Mouse (Mus musculus) left cerebral cortex, postnatal 4 days (tissue): ENCODE data around the gene Gm38431. TPM values are rescaled to one million over a fixed set of nuclear protein-coding genes. Genes with fewer than 3 reads are reported as not detected.

ENCODE experiments used
- DNase-seq: peaks from one replicate; pipeline ENCODE4 v3.0.0-alpha.2; 2022
- intact Hi-C: fragments of 180-260 bp; cut with DNase I; formaldehyde crosslinking; loops from one replicate; pipeline ENCODE4 v1.15.1; 2025
- total RNA-seq, 2 experiments: library from RNA; stranded (reverse); gene quantifications; 2 replicates each; pipeline ENCODE4 v1.2.3; 2021

Gene Gm38431
- total RNA-seq, 2 experiments from 2014 or later, result 3.3 to 4.1 TPM

DNA sequence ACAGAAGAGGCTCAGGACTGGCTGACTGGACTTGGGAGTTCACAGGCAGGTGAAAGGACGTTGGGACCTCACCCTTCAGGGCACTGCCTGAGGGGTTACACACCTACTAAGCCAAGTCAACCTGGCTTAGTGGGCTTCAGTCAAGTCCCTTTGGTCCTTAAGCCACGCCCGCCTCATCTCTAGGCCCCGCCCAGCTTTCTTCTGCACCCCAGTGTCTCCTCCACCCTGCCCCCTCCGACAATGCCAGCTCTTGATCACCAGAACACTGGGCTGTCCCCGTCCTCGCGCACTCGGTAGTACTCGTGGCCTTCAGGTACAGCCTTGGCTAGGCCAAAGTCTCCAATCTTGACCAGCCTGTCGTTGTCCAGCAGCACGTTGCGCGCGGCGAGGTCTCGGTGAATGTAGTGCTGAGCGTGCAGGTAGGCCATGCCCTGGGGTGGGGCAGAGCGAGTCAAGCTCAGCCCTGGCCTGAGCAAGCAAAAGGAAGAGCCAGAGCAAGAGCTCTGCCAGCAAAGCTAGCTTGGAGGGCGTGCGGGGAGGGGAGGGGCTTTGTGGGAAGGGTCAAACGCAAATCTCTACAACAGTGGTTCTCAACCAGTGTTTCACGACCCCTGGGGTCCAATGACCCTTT is 15.9 kb upstream of the Gm38431 start:
- intact Hi-C loops, result no loop called here
- DNase-seq, result no peak

DNA sequence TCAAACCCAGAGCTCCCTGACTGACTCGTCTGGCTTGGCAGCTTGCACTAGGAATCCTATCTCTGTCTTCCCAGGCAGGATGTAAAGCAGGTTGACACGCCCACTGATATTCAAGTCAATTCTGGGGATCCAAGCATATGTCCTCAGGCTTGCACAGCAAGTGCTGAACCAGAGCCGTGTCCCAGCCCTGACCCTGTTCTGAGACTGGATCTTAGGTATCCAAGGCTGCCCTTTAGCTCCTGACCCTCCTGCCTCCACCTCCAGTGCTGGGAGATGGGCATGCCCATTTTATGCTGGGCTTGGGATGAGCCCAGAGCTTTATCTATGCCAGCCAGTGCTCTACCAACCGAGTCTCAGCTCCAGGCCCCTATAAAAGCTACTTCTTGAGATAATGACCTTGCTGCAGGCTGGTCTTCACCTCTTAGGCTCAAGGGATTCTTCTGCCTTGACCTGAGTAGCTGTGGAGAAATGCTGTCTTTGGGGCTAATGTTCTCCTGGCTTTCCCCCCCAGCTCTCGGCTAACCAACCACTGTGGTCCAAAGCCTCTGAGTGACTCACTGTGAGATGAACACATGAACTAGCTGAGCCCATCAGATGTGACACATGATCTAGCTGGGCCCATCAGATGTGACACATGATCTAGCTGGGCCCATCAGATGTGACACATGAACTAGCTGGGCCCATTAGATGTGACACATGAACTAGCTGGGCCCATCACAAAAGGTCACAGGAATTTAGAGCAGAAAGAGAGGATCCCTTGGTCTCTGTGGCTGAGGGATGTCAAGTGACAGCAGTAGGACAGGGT is 14.2 kb upstream of the Gm38431 start:
- intact Hi-C loops, result no loop called here

DNA sequence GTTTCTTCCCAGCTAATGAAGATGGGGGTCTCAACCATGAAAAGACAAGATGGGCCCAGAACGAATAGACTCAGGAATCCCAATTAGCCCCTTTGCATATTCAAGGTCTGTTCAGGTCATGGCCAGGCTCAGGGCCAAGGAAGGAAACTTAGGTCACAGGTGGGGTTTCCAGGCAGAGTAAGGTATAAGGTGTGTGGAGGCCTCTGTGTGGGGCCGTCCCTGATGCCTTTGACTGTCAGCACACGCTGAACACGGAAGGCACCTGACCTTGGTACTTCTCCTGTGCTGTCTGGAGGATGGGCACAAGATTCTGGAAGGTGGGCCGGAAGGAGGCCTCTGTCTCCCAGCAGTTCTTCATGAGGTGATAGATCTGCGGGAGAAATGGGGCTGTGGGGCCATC is 13.0 kb upstream of the Gm38431 start:
- DNase-seq, result no peak
- intact Hi-C loops, result no loop called here

More for the DNA sequence above, 14.2 kb upstream of the Gm38431 start:
- DNase-seq, result no peak

DNA sequence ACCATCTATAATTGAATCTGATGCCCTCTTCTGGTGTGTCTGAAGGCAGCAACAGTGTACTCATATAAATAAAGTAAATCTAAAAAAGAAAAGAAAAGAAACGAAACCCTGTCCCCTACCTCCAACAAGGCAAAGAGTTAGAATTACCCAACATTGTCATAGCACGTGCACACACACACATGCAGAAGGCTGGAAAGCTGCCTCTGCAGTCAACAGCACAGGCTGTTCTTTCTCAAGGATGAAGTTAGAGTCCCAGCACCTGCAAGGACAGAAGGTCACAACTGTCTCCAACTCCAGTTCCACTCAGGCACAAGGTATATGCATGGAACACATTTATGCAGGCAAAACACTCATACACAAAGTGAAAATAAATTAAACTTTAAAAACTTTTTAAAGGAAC is 10.3 kb upstream of the Gm38431 start:
- no peak for DNase-seq
- intact Hi-C loops, result no loop called here

DNA sequence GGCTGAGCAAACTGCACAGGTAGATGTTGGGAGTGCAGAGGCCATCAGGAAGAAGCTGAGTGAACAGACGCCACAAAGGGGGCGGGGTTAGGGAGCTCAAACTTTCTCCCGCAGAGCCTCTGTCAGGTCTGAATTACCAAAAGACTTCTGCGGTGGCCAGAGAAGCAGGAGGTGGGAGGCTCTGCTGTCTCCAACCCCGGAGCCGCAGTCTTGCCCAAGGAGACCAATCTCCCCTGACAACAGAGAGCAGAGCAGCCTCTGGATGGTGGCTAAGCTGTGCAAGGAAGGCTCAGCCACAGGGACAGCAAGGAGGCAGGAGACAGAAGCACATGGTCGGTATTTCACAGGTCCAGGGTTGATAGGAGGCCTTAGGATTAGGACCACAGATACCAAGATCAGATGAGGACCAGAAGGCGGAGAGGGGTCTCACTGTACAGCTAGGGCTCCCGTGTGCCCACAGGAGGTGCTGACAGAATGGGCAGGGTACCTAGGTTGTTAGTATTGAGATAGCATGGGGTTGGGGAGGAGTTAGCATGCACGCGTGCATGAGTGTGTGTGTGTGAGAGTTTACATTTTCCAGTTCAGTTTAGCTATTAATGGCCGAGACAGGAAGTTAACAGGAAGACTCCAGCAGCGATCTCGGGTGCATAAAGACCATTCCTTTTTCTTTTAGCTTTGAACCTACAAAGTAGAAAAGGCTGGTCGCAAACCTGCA is 8.8 kb upstream of the Gm38431 start:
- intact Hi-C loops, result no loop called here
- DNase-seq, result no peak

DNA sequence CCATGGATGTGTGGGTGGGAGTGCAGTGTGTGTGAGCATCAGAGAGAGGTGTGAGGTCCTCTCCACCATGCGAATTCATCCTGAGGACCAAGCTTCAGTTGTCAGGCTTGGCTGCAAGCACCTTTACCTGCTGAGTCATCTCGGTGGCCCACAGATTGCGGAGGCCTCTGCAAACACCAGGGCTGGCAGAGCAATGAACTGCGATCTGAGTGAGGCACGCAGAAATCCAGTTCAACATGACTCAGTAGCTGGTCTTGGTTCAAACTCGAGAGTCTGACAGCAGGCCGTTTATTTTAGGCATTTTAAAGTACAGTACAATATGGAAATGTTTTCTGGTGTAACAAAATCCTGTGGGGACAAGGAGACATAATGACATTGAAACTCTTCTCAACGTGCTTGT is 6.0 kb upstream of the Gm38431 start:
- intact Hi-C loops, result no loop called here
- DNase-seq, result no peak

DNA sequence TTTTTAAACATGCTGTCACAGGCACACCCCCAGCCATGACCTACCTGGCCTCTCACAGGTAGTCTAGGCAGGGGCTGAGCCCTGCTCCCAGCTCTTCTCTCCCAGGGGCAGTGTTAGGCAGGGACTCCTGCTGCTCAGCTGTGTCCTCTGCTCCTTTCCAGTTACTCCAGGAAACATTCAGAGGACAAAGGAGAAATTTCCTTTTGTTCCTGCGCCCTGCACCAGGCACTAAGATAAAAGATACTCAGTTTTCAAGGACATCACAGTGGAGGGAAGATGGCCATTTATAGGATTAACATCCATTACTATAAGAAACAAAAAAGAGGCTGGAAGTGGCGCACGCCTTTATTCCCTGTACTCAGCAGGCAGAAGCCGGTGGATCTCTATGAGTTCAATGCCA is 4.2 kb upstream of the Gm38431 start:
- intact Hi-C loops, result no loop called here
- DNase-seq, result no peak

DNA sequence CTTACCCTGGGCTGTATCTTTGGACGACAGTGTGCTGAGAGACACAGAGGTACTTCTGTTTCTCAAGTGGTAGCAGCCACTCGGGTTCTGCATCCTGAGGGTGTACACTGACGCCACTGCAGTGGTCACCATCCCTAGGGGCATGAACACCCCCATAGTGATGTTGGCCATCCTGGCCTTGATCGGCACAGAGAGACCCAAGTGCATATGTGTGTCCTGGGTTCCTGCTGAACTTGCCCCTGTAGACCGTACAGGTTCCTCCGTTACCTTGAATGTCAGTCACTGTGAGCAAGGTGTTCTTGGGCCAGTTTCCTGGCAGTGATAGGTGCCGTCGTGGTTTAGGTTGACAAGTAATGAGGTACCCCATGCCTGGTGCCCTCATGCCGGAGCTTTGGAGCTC is 1.6 kb upstream of the Gm38431 start:
- intact Hi-C loops, result no loop called here
- no peak for DNase-seq

DNA sequence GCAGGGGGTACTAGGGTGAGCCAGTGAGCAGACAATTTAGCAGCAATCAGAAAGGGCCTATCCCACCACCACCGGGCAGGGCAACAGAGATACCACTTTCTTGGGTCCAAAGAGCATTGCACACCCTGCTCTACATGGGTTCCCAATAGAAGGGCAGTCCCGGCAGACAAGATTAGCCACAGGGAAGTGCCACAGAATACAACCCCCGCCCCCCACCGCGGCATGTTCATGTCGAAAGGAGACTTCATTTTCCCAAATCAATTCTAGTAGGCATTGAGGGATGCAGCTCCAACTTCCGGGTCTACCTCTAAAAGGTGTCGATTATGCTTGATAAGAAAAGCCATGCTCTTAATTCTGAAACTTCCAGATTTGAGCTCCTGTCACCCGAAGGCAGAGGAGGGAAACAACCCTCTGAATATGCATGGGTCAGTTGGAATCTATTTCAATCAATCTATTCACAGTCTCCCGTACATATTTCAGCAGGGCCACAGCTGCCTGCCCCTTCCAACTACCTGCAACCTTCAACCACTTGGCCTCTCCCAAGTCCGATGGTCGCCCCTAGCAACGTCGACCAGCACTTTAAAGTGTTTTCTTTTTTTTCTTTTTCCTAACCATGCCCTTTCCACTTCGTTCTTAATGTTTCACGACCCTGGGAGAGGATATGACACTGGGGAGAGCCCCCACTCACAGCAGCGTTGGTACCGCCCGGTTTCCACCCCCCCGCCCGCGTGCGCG is 658 bp downstream of the Gm38431 start:
- DNase-seq, result no peak
- intact Hi-C loops, result no loop called here

DNA sequence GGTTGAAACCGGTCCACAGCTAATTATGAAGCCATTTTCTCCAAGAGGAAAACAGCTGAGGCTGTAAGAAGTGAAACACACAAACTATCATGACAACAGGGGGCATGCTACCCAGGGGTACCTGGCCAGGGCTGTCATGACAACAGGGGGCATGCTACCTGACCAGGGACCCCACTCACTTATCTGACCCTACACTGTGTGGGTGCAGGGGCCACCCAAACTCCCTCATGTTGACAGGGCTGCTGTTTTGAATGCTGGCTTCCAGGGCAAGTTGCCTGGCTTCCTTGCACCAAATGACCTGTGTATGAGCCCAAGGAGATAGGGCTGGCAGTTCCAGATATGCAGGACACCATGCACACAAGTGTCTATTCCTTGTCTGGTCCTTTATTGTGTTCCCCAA is 1.3 kb downstream of the Gm38431 start:
- no peak for DNase-seq
- intact Hi-C loops, result no loop called here

DNA sequence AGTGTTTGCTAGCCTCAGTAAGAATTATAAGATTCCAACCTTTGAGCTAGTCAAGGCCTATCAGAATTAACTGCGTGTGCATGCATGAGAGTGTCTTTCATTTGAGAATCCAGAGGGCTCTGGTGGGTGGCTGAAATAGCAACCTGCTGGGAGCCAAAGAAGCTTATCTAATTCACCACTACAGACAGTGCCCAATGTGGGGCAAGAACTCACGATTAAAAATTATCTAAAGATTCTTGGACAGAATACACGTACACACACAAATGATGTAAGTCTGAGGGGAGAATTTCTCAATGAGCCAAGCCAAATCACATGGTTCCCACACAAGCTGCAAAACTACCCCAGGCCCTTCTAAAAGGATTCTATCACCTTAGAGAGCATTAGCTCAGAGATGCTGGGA is 8.5 kb downstream of the Gm38431 start:
- DNase-seq, result no peak
- intact Hi-C loops, result no loop called here

DNA sequence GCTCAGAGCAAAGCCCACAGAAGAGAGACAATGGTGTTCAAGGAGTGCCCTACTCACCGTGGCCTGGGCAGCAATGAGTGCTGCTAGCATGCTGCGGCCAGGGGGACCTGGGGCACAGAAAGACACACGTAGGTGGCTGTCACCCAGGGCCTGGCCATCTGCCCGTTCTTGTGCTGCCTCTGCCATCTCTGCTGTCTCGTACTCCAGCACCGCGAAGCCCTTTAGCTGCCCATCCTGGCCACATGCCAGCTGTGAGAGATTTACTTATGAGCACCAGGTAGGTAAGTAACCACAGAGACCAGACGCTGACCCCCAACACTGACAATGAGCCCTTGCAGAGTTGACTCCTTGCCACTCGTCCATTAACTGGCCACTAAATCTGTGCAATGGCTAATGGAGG is 10.7 kb downstream of the Gm38431 start:
- DNase-seq, result no peak
- intact Hi-C loops, result no loop called here

DNA sequence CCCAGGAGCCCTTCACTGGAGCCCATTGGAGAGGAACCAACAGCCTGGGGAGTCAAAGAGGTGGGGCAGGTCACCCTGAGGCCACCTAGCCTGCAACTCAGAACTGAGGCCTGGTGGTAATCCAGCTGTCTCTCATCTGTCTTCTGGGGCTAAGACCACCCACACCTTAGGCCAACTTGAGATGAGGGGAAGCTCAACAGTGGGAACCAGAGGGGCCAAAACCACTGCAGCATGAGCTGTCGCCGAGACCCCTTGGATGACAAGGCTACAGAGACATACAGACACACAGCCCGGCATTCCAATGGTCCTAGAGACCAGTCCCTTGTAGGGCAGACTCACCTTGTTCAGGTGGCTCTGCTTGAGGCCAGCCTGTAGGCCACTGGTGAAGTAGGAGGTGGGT is 16.2 kb downstream of the Gm38431 start:
- intact Hi-C loops, result no loop called here
- no peak for DNase-seq

DNA sequence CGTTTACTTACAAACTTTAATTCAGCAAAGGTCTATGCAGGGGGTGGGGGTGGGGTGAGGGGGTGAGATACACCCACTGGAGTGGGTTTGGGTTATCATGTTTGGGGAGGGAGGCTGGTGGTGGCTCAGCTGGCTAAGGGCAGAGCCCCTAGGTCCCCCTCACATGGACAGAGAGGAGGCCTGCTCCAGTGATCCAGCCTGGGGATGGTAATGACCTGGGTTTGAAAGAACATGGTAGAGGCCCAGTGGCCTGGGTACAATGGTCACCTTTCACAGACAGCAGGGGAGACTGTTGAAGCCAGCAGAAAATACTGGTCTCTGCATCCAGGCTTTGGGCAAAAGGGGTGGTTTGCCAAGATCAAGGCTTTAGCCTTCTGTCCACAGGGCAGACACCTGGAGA is 17.6 kb downstream of the Gm38431 start:
- intact Hi-C loops, result no loop called here

DNA sequence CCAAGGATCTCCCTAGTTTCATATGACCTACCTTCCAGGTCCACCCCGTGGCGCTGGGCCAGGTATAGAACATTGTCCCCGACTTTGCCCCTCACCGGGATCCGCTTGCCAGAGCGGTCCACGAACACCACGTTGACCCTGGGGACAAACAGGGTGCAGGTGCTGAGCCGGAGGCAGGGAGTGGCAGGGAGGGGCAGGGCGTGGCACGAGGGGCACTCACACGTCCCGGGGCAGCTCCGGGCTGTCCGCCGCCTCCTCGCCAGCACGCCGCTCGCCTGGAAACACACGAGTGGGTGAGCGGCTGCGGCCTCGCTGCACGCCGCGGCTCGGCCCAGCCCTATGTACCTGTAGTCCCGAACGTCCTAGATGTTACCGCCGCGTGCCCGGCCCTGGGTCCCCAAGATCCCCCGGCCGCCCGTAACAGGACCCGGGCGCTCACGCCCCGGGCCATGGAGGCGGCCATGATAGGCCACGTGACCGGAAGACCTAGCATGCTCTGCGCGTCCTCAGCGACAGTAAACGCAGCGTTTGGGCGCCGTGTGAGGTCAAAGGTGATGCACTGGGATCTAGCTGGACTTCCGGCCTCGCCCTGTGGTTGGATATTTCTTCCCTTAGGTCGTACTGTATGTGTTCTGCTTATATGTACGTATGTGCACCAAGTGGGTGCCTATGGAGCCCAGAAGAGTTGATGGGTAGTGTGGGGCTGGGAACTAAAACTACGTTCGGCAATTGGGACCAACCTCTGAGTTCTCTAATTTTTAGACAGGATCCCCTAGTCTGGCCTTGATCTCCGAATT is 18.6 kb downstream of the Gm38431 start, which contains the start of the genes Gm49373 and Fdx1l:
Gene Gm49373 (minus strand): TSS at position 53 of the 797 bp plus-strand sequence.
Gene Fdx1l (minus strand): TSS at position 571 of the 797 bp plus-strand sequence.
- peak; percentile 92 for DNase-seq
- intact Hi-C loops, result no loop called here

More for the DNA sequence above, 17.6 kb downstream of the Gm38431 start:
- DNase-seq, result no peak

DNA sequence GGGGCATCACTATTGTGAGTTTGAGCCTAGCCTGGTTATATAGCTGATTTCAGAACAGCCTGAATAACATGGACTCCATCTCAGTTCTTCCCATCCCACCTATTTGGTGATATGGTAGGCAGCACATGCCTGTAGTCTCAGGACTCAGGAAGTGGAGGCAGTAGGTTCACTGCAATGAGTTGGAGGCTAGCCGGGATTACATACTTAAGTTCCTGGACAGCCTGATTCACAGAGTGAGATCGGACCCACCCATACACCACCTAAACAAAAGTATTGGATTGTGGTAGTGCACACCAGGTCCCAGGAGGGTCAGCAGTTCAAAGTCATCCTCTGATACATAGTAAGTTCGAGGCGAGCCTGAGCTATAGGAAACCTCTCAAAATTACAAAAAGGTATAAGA is 19.2 kb downstream of the Gm38431 start:
- no peak for DNase-seq

DNA sequence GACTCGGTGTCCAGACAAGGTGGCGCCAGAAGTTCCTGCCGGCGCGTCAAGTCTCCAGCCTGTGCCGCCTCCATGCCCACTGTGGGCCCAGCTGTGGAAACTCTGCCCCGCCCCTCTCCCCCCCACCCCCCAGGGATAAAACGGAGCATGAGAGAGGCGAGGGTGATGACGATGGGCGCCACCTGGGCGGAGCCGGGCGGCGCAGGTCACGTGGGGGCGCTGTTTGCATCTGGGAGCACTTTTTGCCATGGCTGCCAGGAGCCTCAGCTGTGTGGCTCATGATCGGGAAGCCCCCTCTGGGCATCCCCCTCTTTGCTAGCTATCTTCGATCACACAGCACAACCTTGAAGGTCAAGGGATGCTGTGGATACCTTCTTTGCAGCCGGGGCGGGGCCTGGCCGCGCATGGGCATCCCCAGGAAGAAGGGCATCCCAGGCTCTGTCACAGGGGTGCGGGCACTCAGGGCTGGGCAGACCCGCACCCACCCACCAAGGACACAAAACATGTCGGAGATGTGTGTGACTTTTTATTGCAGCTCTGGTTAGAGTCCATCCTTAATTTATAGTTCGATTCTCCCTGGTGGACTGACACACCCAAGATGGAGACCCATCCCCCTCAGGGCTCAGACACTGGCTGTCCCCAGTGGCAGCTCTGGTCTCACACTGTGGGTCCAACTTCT is 24.7 kb downstream of the Gm38431 start, which contains the start of gene Zglp1:
Gene Zglp1 (minus strand): TSS at position 88 of the 679 bp plus-strand sequence.
- DNase-seq, result no peak
- intact Hi-C loops, result no loop called here

More for the DNA sequence above, 19.2 kb downstream of the Gm38431 start:
- intact Hi-C loops, result no loop called here

DNA sequence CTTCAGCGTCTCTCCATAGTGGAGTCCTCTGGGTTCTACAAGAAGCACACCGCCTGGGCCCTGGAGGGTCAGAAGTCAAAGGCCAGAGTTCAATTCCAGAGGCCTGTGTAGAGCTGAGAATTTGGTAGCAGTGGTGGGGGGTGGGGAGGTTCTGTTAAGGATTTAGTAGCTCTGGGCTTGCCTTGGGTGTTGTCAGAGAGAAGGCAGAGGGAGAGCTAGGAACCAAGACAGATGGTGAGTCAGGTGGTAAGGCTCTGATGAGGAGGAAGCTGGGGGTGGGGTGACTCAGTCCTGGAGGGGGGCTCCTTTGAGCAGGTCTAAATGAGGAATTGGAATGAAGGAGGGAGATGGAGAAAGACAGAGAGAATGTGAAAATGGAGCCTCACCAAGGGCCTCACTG is 28.9 kb downstream of the Gm38431 start:
- DNase-seq, result no peak
- intact Hi-C loops, result no loop called here

DNA sequence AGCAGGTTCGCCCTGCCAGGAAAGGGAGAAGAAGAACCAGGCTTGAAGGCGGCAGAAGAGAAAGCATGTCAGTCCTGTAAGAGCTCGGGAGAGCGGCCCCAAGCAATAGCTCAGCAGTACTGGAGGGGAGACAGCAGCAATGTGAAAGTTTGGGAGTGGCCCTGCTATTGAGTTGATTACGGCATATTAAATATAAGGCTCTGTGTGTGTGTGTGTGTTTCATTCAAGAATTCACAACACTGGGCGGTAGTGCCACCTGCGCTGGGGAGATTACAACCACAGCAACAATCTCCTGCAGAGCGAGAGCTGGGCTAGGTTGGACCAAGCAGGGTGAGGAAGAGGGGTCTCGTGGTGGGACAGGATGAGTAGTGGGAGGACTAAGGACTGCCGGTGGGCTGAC is 40.2 kb downstream of the Gm38431 start:
- intact Hi-C loops, result no loop called here
- DNase-seq, result no peak
